Mouse (Mus musculus) kidney, postnatal 10 days (tissue): ENCODE data around the gene Capn10.
"Not testable (repeated sequence)": the region's sequence is repeated elsewhere in the genome, so short reads cannot be mapped to it uniquely, and the experiment has no call there.

Experiments
- DNase-seq: peaks from one replicate; pipeline ENCODE4 v3.0.0; 2021; ENCODE audit warnings: mixed read lengths

The Capn10 gene

GRCm38 (mm10) chr1:92920474-92921200, 13.5 kb upstream of the Capn10 start:
- DNase-seq: no peak

GRCm38 (mm10) chr1:92921496-92921895, 12.7 kb upstream of the Capn10 start:
- no peak for DNase-seq

- peak; percentile 54 for DNase-seq
Observed at GRCm38 (mm10) chr1:92930171-92930706, 3.9 kb upstream of the Capn10 start.

GRCm38 (mm10) chr1:92933611-92934010, 565 bp upstream of the Capn10 start:
- no peak for DNase-seq

GRCm38 (mm10) chr1:92935054-92935962, 1.1 kb downstream of the Capn10 start:
- peak; percentile 77 for DNase-seq

- no peak for DNase-seq
Observed at GRCm38 (mm10) chr1:92935977-92936376, 1.8 kb downstream of the Capn10 start.

- DNase-seq: peak; percentile 27
Observed at GRCm38 (mm10) chr1:92936467-92936866, 2.3 kb downstream of the Capn10 start.

- DNase-seq: no peak
Observed at GRCm38 (mm10) chr1:92937797-92938196, 3.6 kb downstream of the Capn10 start.

- DNase-seq: no peak
Observed at GRCm38 (mm10) chr1:92939746-92940145, 5.6 kb downstream of the Capn10 start.

GRCm38 (mm10) chr1:92943219-92943989, 9.2 kb downstream of the Capn10 start:
- peak; percentile 4 for DNase-seq

GRCm38 (mm10) chr1:92947966-92948365, 13.8 kb downstream of the Capn10 start:
- DNase-seq: no peak

- peak; percentile 37 for DNase-seq
Observed at GRCm38 (mm10) chr1:92949426-92949825, 15.2 kb downstream of the Capn10 start.

GRCm38 (mm10) chr1:92950607-92951006, 16.4 kb downstream of the Capn10 start, which contains the start of gene Gpr35:
Gene Gpr35 (plus strand): TSS chr1:92950865.
- peak; percentile 16 for DNase-seq

GRCm38 (mm10) chr1:92953641-92954040, 19.5 kb downstream of the Capn10 start:
- DNase-seq: no peak

- peak; percentile 84 for DNase-seq
Observed at GRCm38 (mm10) chr1:92956571-92957335, 22.6 kb downstream of the Capn10 start.

GRCm38 (mm10) chr1:92958999-92959398, 24.8 kb downstream of the Capn10 start:
- DNase-seq: peak; percentile 3

- DNase-seq: not testable (repeated sequence)
Observed at GRCm38 (mm10) chr1:92970791-92971190, 36.6 kb downstream of the Capn10 start.

- DNase-seq: no peak
Observed at GRCm38 (mm10) chr1:92971879-92972795, 38.0 kb downstream of the Capn10 start.

GRCm38 (mm10) chr1:92972854-92973253, 38.7 kb downstream of the Capn10 start:
- DNase-seq: peak; percentile 74

- peak; percentile 23 for DNase-seq
Observed at GRCm38 (mm10) chr1:92976141-92976566, 42.0 kb downstream of the Capn10 start.

- no peak for DNase-seq
Observed at GRCm38 (mm10) chr1:92978645-92979044, 44.5 kb downstream of the Capn10 start.
